13 mouse cellular contexts compared by ENCODE assay signal in the genomic region with DNA sequence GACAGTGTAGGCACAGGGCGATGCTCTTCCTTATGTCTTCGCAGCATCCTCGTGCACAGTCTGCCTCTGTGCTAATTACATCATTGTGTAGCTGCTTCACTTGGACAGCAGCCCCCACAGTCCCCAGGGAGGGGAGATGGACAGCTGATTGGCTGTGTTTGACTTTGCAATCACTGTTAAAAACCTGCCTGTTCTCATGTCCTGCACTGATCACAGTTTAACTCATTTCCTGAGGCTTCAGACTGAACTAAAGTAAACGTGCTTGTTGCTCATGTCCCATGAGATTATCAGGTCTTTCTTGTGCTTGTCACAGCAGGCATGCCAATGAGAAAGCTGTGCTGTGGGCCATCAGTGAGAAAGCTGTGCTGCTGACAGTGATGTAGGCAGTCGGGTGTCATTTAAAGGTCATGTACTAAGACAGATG.
DNase-seq lines count a peak whose midpoint lies in the region; ATAC-seq lines count a peak whose summit lies in the region.
"Had no signal": no experiment of that assay in that cellular context is flagged by ENCODE, and none has a peak within 500 bp of the region (broad histone marks: within the 10 kb centered on the region; RNA-seq: fewer than 3 reads in every experiment).

No protein-coding gene starts in this region.

- no peaks in the 10 kb centered on the region for H3K36me3 ChIP-seq in neural tube, embryonic 15.5 days
- H3K36me3 ChIP-seq in forebrain, embryonic 14.5 days (ENCODE audit: control insufficient read depth, insufficient read depth, low read length) = no peaks in the 10 kb centered on the region
- no peaks in the 10 kb centered on the region for H3K36me3 ChIP-seq in midbrain, embryonic 11.5 days (ENCODE audit: control insufficient read depth, insufficient read depth, low read length)

- peaks cover 11% of the 10 kb centered on the region; the same call in 1 of the 2 replicates for H3K4me1 ChIP-seq in neural tube, embryonic 15.5 days
- H3K4me1 ChIP-seq in forebrain, embryonic 14.5 days (ENCODE audit: control insufficient read depth, insufficient read depth, low read length) = peaks cover 9% of the 10 kb centered on the region; the same call in 1 of the 2 replicates
- H3K4me1 ChIP-seq in midbrain, embryonic 11.5 days (ENCODE audit: control insufficient read depth, insufficient read depth, low read length) = peaks cover 16% of the 10 kb centered on the region

- no peak for ATAC-seq in neural tube, embryonic 15.5 days (ENCODE audit: low FRiP score)
- ATAC-seq in forebrain, embryonic 14.5 days = peak; percentile 72; the same call in 1 of the 2 replicates
- ATAC-seq in midbrain, embryonic 11.5 days (ENCODE audit: low FRiP score) = peak; percentile 71

- H3K4me3 ChIP-seq in neural tube, embryonic 15.5 days (replicated peaks) = no peak overlapping the region
- no peak overlapping the region for H3K4me3 ChIP-seq in forebrain, embryonic 14.5 days (ENCODE audit: low read depth, low read length)
- no peak overlapping the region for H3K4me3 ChIP-seq in midbrain, embryonic 11.5 days (ENCODE audit: low read depth, low read length)
- H3K4me3 ChIP-seq: myocyte had no signal

- no peaks in the 10 kb centered on the region for H3K27me3 ChIP-seq in neural tube, embryonic 15.5 days (replicated peaks)
- H3K27me3 ChIP-seq in forebrain, embryonic 14.5 days (replicated peaks; ENCODE audit: control insufficient read depth, insufficient read depth, low read length) = no peaks in the 10 kb centered on the region
- H3K27me3 ChIP-seq in midbrain, embryonic 11.5 days (ENCODE audit: control insufficient read depth, insufficient read depth, low read length) = peaks cover 5% of the 10 kb centered on the region; the same call in 1 of the 2 replicates

- H3K9ac ChIP-seq in neural tube, embryonic 15.5 days (replicated peaks) = no peak overlapping the region
- no peak overlapping the region for H3K9ac ChIP-seq in forebrain, embryonic 14.5 days (ENCODE audit: low read length)
- H3K9ac ChIP-seq in midbrain, embryonic 11.5 days (ENCODE audit: low read length) = no peak overlapping the region
- H3K9ac ChIP-seq: lung, embryonic 14.5 days had no signal

- H3K27ac ChIP-seq in neural tube, embryonic 15.5 days (replicated peaks) = no peak overlapping the region
- H3K27ac ChIP-seq in forebrain, embryonic 14.5 days (ENCODE audit: low read depth, low read length) = no peak overlapping the region
- no peak overlapping the region for H3K27ac ChIP-seq in midbrain, embryonic 11.5 days (ENCODE audit: low read depth, low read length)

- peak; percentile 25 for DNase-seq in neural tube, embryonic 10.5 days (ENCODE audit: extremely low spot score, low spot score)
- DNase-seq in forebrain, embryonic 14.5 days (ENCODE audit: low spot score) = peak; percentile 40
- no peak for DNase-seq in midbrain, embryonic 11.5 days (ENCODE audit: low spot score, missing footprints)
- DNase-seq in c-Kit-positive CD71-positive TER-119-positive erythroid progenitor cells, embryonic 14.5 days (ENCODE audit: low spot score) = no peak
- DNase-seq in adrenal gland, postnatal 25 days = no peak
- no peak for DNase-seq in right cerebral cortex, adult 2 months (ENCODE audit: low spot score in 2 of 2)
- DNase-seq: adrenal gland, adult 2 months; cerebellum, adult 8-10 months; heart, postnatal 36 days; lung, embryonic 14.5 days; thymus, adult 18-20 months had no signal

- WGBS in neural tube, embryonic 15.5 days = 33% methylated on average over 5 of the region's 5 CpGs
- WGBS in forebrain, embryonic 14.5 days = 44% methylated on average over 5 of the region's 5 CpGs
- 50% methylated on average over 5 of the region's 5 CpGs for WGBS in midbrain, embryonic 11.5 days

- H3K4me2 ChIP-seq in neural tube, embryonic 15.5 days = no peak overlapping the region
- H3K4me2 ChIP-seq in forebrain, embryonic 14.5 days (ENCODE audit: low read length) = no peak overlapping the region
- no peak overlapping the region for H3K4me2 ChIP-seq in midbrain, embryonic 11.5 days
- H3K4me2 ChIP-seq: lung, embryonic 14.5 days had no signal

- H3K9me3 ChIP-seq in neural tube, embryonic 15.5 days (replicated peaks) = no peaks in the 10 kb centered on the region
- no peaks in the 10 kb centered on the region for H3K9me3 ChIP-seq in forebrain, embryonic 14.5 days (replicated peaks; ENCODE audit: control insufficient read depth, low read length)
- H3K9me3 ChIP-seq in midbrain, embryonic 11.5 days (ENCODE audit: control insufficient read depth, low read length) = no peaks in the 10 kb centered on the region

Comparison
In these comparisons a context has a peak if more than half of its experiments do, and no peak if none do; other contexts are left out.
1. DNase-seq: peak in neural tube, embryonic 10.5 days (single experiment) and forebrain, embryonic 14.5 days (single experiment); none in midbrain, embryonic 11.5 days (single experiment), c-Kit-positive CD71-positive TER-119-positive erythroid progenitor cells, embryonic 14.5 days (single experiment), adrenal gland, postnatal 25 days (single experiment) and right cerebral cortex, adult 2 months (0 of 2).